Mouse (Mus musculus): ENCODE measurements around the gene H2-K1. TPM values are rescaled to one million over a fixed set of nuclear protein-coding genes. Genes with fewer than 3 reads are reported as not detected.
"Not testable (repeated sequence)": the region's sequence is repeated elsewhere in the genome, so short reads cannot be mapped to it uniquely, and the experiment has no call there.

The H2-K1 gene
- polyA plus RNA-seq, 1 experiment, result 0.91 TPM

- Histone ChIP-seq H3K9me3 (ENCODE audit: control insufficient read depth, low read length) (no peaks in the 10 kb centered on the region), H3K36me3 (ENCODE audit: control insufficient read depth) (peaks cover 74% of the 10 kb centered on the region), H3K27me3 (ENCODE audit: control insufficient read depth) (no peaks in the 10 kb centered on the region), H3K4me3 (replicated peaks) (peak overlapping the region; percentile 91), H3K4me1 (ENCODE audit: control insufficient read depth) (peaks cover 79% of the 10 kb centered on the region)
- TF ChIP-seq TAL1 (IDR thresholded peaks at IDR 0.05; ENCODE audit: low read length) (no peak), GATA1 (IDR thresholded peaks at IDR 0.05; ENCODE audit: low read length) (no peak)
These were observed 46.8 kb downstream of the H2-K1 start for GRCm38 (mm10) chr17:33953310-33953709.

GRCm38 (mm10) chr17:33952879-33953278, 47.3 kb downstream of the H2-K1 start:
- Histone ChIP-seq H3K9me3 (ENCODE audit: control insufficient read depth, low read length) (no peaks in the 10 kb centered on the region), H3K27me3 (ENCODE audit: control insufficient read depth) (no peaks in the 10 kb centered on the region), H3K4me1 (ENCODE audit: control insufficient read depth) (peaks cover 78% of the 10 kb centered on the region), H3K4me3 (replicated peaks) (peak overlapping the region; percentile 91), H3K36me3 (ENCODE audit: control insufficient read depth) (peaks cover 74% of the 10 kb centered on the region)
- TF ChIP-seq TAL1 (IDR thresholded peaks at IDR 0.05; ENCODE audit: low read length) (no peak), GATA1 (IDR thresholded peaks at IDR 0.05; ENCODE audit: low read length) (no peak)

GRCm38 (mm10) chr17:33952015-33952414, 48.1 kb downstream of the H2-K1 start:
- Histone ChIP-seq H3K4me3 (replicated peaks) (peak overlapping the region; percentile 74), H3K4me1 (ENCODE audit: control insufficient read depth) (peaks cover 73% of the 10 kb centered on the region), H3K36me3 (ENCODE audit: control insufficient read depth) (peaks cover 73% of the 10 kb centered on the region)
- not testable (repeated sequence) for H3K27me3 ChIP-seq (ENCODE audit: control insufficient read depth); H3K9me3 ChIP-seq (ENCODE audit: control insufficient read depth, low read length)

GRCm38 (mm10) chr17:33951021-33951946, 48.9 kb downstream of the H2-K1 start, which contains the start of gene B3galt4:
B3galt4 (minus strand) TSS chr17:33951488.
- Histone ChIP-seq H3K9me3 (ENCODE audit: control insufficient read depth, low read length) (no peaks in the 10 kb centered on the region), H3K36me3 (ENCODE audit: control insufficient read depth) (peaks cover 78% of the 10 kb centered on the region), H3K4me1 (ENCODE audit: control insufficient read depth) (peaks cover 67% of the 10 kb centered on the region), H3K27me3 (ENCODE audit: control insufficient read depth) (no peaks in the 10 kb centered on the region), H3K4me3 (replicated peaks) (peak within 1 kb of the TSS; percentile 74)
- no peak for TF ChIP-seq TAL1 (IDR thresholded peaks at IDR 0.05; ENCODE audit: low read length)
- no peak for TF ChIP-seq GATA1 (IDR thresholded peaks at IDR 0.05; ENCODE audit: low read length)

GRCm38 (mm10) chr17:33950131-33950625, 50.0 kb downstream of the H2-K1 start:
- H3K36me3 ChIP-seq (ENCODE audit: control insufficient read depth), result peaks cover 86% of the 10 kb centered on the region
- H3K4me3 ChIP-seq (replicated peaks), result peak overlapping the region; percentile 74
- no peaks in the 10 kb centered on the region for H3K27me3 ChIP-seq (ENCODE audit: control insufficient read depth)
- no peaks in the 10 kb centered on the region for H3K9me3 ChIP-seq (ENCODE audit: control insufficient read depth, low read length)
- H3K4me1 ChIP-seq (ENCODE audit: control insufficient read depth), result peaks cover 66% of the 10 kb centered on the region
- no peak for TF ChIP-seq TAL1 (IDR thresholded peaks at IDR 0.05; ENCODE audit: low read length)
- no peak for TF ChIP-seq GATA1 (IDR thresholded peaks at IDR 0.05; ENCODE audit: low read length)

- Histone ChIP-seq H3K27me3 (ENCODE audit: control insufficient read depth) (no peaks in the 10 kb centered on the region), H3K4me3 (replicated peaks) (no peak overlapping the region), H3K9me3 (ENCODE audit: control insufficient read depth, low read length) (no peaks in the 10 kb centered on the region), H3K36me3 (ENCODE audit: control insufficient read depth) (peaks cover 89% of the 10 kb centered on the region), H3K4me1 (ENCODE audit: control insufficient read depth) (peaks cover 58% of the 10 kb centered on the region)
- TF ChIP-seq GATA1 (IDR thresholded peaks at IDR 0.05; ENCODE audit: low read length), result no peak
- TF ChIP-seq TAL1 (IDR thresholded peaks at IDR 0.05; ENCODE audit: low read length), result no peak
These were observed 51.1 kb downstream of the H2-K1 start for GRCm38 (mm10) chr17:33948905-33949537.

- peaks cover 52% of the 10 kb centered on the region for H3K4me1 ChIP-seq (ENCODE audit: control insufficient read depth)
- H3K36me3 ChIP-seq (ENCODE audit: control insufficient read depth), result peaks cover 89% of the 10 kb centered on the region
- no peak for TF ChIP-seq GATA1 (IDR thresholded peaks at IDR 0.05; ENCODE audit: low read length)
- H3K27me3 ChIP-seq (ENCODE audit: control insufficient read depth), result no peaks in the 10 kb centered on the region
- no peak overlapping the region for H3K4me3 ChIP-seq (replicated peaks)
- H3K9me3 ChIP-seq (ENCODE audit: control insufficient read depth, low read length), result no peaks in the 10 kb centered on the region
These were observed 51.9 kb downstream of the H2-K1 start for GRCm38 (mm10) chr17:33948090-33948904.

- Histone ChIP-seq H3K27me3 (ENCODE audit: control insufficient read depth) (no peaks in the 10 kb centered on the region), H3K36me3 (ENCODE audit: control insufficient read depth) (peaks cover 88% of the 10 kb centered on the region), H3K4me1 (ENCODE audit: control insufficient read depth) (peaks cover 46% of the 10 kb centered on the region), H3K9me3 (ENCODE audit: control insufficient read depth, low read length) (no peaks in the 10 kb centered on the region), H3K4me3 (replicated peaks) (no peak overlapping the region)
- TF ChIP-seq GATA1 (IDR thresholded peaks at IDR 0.05; ENCODE audit: low read length) (no peak), TAL1 (IDR thresholded peaks at IDR 0.05; ENCODE audit: low read length) (no peak)
These were observed 52.6 kb downstream of the H2-K1 start for GRCm38 (mm10) chr17:33947430-33948089.

Other genes starting within 250 kb of the H2-K1 start
- 26.5 and 41.4 TPM in 2 replicates for gene Rab11b, start 239.8 kb downstream of the H2-K1 start, polyA plus RNA-seq (2012)
- gene Angptl4, start 218.5 kb downstream of the H2-K1 start, polyA plus RNA-seq (2012), result 0.07 TPM in 1 of 2 replicates, not detected in the other
- 0.03 TPM in 2 replicates for gene Kank3, start 189.8 kb downstream of the H2-K1 start, polyA plus RNA-seq (2012)
- gene Rps28, start 175.8 kb downstream of the H2-K1 start, polyA plus RNA-seq (2012), result 366 and 664 TPM in 2 replicates
- 125 and 152 TPM in 2 replicates for gene Ndufa7, start 175.8 kb downstream of the H2-K1 start, polyA plus RNA-seq (2012)
- 0.26 and 0.86 TPM in 2 replicates for gene Cd320, start 157.3 kb downstream of the H2-K1 start, polyA plus RNA-seq (2012)
- not detected in 2 replicates for gene Gm7029, start 126.5 kb downstream of the H2-K1 start, polyA plus RNA-seq (2012)
- gene Kifc1, start 109.7 kb downstream of the H2-K1 start, polyA plus RNA-seq (2012), result 24.3 and 25.8 TPM in 2 replicates
- 0.08 TPM in 1 of 2 replicates, not detected in the other for gene Platr17, start 95.2 kb downstream of the H2-K1 start, polyA plus RNA-seq (2012)
- 1.4 TPM in 2 replicates for gene Daxx, start 90.9 kb downstream of the H2-K1 start, polyA plus RNA-seq (2012)
- gene Tapbp, start 84.4 kb downstream of the H2-K1 start, polyA plus RNA-seq (2012), result 14.7 and 21.8 TPM in 2 replicates
- gene Zbtb22, start 84.4 kb downstream of the H2-K1 start, polyA plus RNA-seq (2012), result 5.6 and 5.7 TPM in 2 replicates
- gene Rgl2, start 70.8 kb downstream of the H2-K1 start, polyA plus RNA-seq (2012), result 3.1 and 3.5 TPM in 2 replicates
- gene Pfdn6, start 60.0 kb downstream of the H2-K1 start, polyA plus RNA-seq (2012), result 48.7 and 66.5 TPM in 2 replicates
- 6.0 and 6.7 TPM in 2 replicates for gene Wdr46, start 59.7 kb downstream of the H2-K1 start, polyA plus RNA-seq (2012)
- gene B3galt4, start 48.9 kb downstream of the H2-K1 start, polyA plus RNA-seq (2012), result 0.21 and 0.45 TPM in 2 replicates
- gene Vps52, start 44.5 kb downstream of the H2-K1 start, polyA plus RNA-seq (2012), result 10.1 and 11.6 TPM in 2 replicates
- gene Rps18, start 44.3 kb downstream of the H2-K1 start, polyA plus RNA-seq (2012), result 11.8 and 13.8 TPM in 2 replicates
- 1.8 and 2.5 TPM in 2 replicates for gene Ring1, start 24.3 kb upstream of the H2-K1 start, polyA plus RNA-seq (2012)
- gene H2-Ke6, start 27.7 kb upstream of the H2-K1 start, polyA plus RNA-seq (2012), result 1.4 TPM in 2 replicates
- 3.5 TPM in 2 replicates for gene Slc39a7, start 31.3 kb upstream of the H2-K1 start, polyA plus RNA-seq (2012)
- 10.1 and 11.3 TPM in 2 replicates for gene Rxrb, start 31.5 kb upstream of the H2-K1 start, polyA plus RNA-seq (2012)
- gene Col11a2, start 39.1 kb upstream of the H2-K1 start, polyA plus RNA-seq (2012), result 0.45 and 0.56 TPM in 2 replicates
- gene H2-Oa, start 92.0 kb upstream of the H2-K1 start, polyA plus RNA-seq (2012), result 0.04 and 0.14 TPM in 2 replicates
- 0.46 and 1.0 TPM in 2 replicates for gene H2-DMa, start 119.2 kb upstream of the H2-K1 start, polyA plus RNA-seq (2012)
- gene Brd2, start 122.3 kb upstream of the H2-K1 start, polyA plus RNA-seq (2012), result 28.3 and 30.4 TPM in 2 replicates
- gene H2-DMb2, start 143.0 kb upstream of the H2-K1 start, polyA plus RNA-seq (2012), result not detected in 2 replicates
- gene H2-DMb1, start 152.7 kb upstream of the H2-K1 start, polyA plus RNA-seq (2012), result not detected in 2 replicates
- 0.05 and 0.06 TPM in 2 replicates for gene Tap1, start 187.2 kb upstream of the H2-K1 start, polyA plus RNA-seq (2012)
- gene Psmb9, start 187.4 kb upstream of the H2-K1 start, polyA plus RNA-seq (2012), result 0.05 and 0.10 TPM in 2 replicates
- 0.24 and 0.28 TPM in 2 replicates for gene Psmb8, start 197.4 kb upstream of the H2-K1 start, polyA plus RNA-seq (2012)
- 0.83 and 1.0 TPM in 2 replicates for gene Tap2, start 203.2 kb upstream of the H2-K1 start, polyA plus RNA-seq (2012)
- not detected in 2 replicates for gene H2-Ob, start 238.6 kb upstream of the H2-K1 start, polyA plus RNA-seq (2012)

Data from erythroblast, embryonic 14.5 days (primary cell).